Mouse (Mus musculus): ENCODE data around the gene Cxcl12.
A peak's percentile ranks its signal among the peaks of the same experiment; 100 is the strongest.

- no peak for TF ChIP-seq EP300 (IDR thresholded peaks at IDR 0.05; ENCODE audit: insufficient read depth, low read depth, low read length)
- peak; percentile 94 for TF ChIP-seq POLR2A (IDR thresholded peaks at IDR 0.05; ENCODE audit: insufficient read depth, low read depth, low read length)
- no peak for TF ChIP-seq CTCF (IDR thresholded peaks at IDR 0.05)
Measured at GRCm38 (mm10) chr6:117168321-117169011, at the start of gene Cxcl12.
